21 mouse cellular contexts compared by ENCODE assay signal in genomic region chr4:125055385-125055784, GRCm38 (mm10). TPM values are rescaled to one million over a fixed set of nuclear protein-coding genes. Genes with fewer than 3 reads are reported as not detected.
DNase-seq lines count a peak whose midpoint lies in the region; ATAC-seq and TF ChIP-seq lines count a peak whose summit lies in the region.
"Had no signal": no experiment of that assay in that cellular context is flagged by ENCODE, and none has a peak within 500 bp of the region (broad histone marks: within the 10 kb centered on the region; RNA-seq: fewer than 3 reads in every experiment).

No protein-coding gene starts in this region.

- H3K27ac ChIP-seq in heart, embryonic 13.5 days (replicated peaks), result 0 out of 2 replicates have a peak overlapping the region, but pooled peaks have one; percentile 20
- H3K27ac ChIP-seq in liver, postnatal 0 days (ENCODE audit: low read depth), result peak overlapping the region; percentile 69; the same call in 1 of the 2 replicates
- peak overlapping the region; percentile 86 for H3K27ac ChIP-seq in bone marrow macrophage, adult 2 months (ENCODE audit: insufficient read depth, low read depth, low read length)
- H3K27ac ChIP-seq in hindbrain, embryonic 12.5 days, result no peak overlapping the region
- H3K27ac ChIP-seq: embryonic facial prominence, embryonic 15.5 days; heart, embryonic 15.5 days; hindbrain, embryonic 13.5 days; midbrain, embryonic 12.5 days; stomach, embryonic 15.5 days had no signal

- no peak overlapping the region for H3K4me3 ChIP-seq in heart, embryonic 13.5 days
- H3K4me3 ChIP-seq in liver, postnatal 0 days (ENCODE audit: low read depth, low read length), result no peak overlapping the region
- H3K4me3 ChIP-seq in bone marrow macrophage, adult 2 months (ENCODE audit: insufficient read depth, low read length), result no peak overlapping the region
- no peak overlapping the region for H3K4me3 ChIP-seq in hindbrain, embryonic 12.5 days
- H3K4me3 ChIP-seq: embryonic facial prominence, embryonic 15.5 days; heart, embryonic 15.5 days; hindbrain, embryonic 13.5 days; midbrain, embryonic 12.5 days; myocyte; stomach, embryonic 15.5 days had no signal

- H3K36me3 ChIP-seq in heart, embryonic 13.5 days, result peaks cover 61% of the 10 kb centered on the region
- H3K36me3 ChIP-seq in liver, postnatal 0 days (replicated peaks; ENCODE audit: insufficient read depth, low read length), result peaks cover 52% of the 10 kb centered on the region
- H3K36me3 ChIP-seq in hindbrain, embryonic 12.5 days, result peaks cover 58% of the 10 kb centered on the region

- H3K9me3 ChIP-seq in heart, embryonic 13.5 days, result no peaks in the 10 kb centered on the region
- H3K9me3 ChIP-seq in liver, postnatal 0 days (ENCODE audit: low read length), result no peaks in the 10 kb centered on the region
- no peaks in the 10 kb centered on the region for H3K9me3 ChIP-seq in hindbrain, embryonic 12.5 days (replicated peaks)
- H3K9me3 ChIP-seq: embryonic facial prominence, embryonic 15.5 days; heart, embryonic 15.5 days; hindbrain, embryonic 13.5 days; midbrain, embryonic 12.5 days; stomach, embryonic 15.5 days had no signal

- H3K4me2 ChIP-seq in heart, embryonic 13.5 days, result no peak overlapping the region
- peak overlapping the region; percentile 24; the same call in 1 of the 2 replicates for H3K4me2 ChIP-seq in liver, postnatal 0 days (ENCODE audit: low read depth, low read length)
- no peak overlapping the region for H3K4me2 ChIP-seq in hindbrain, embryonic 12.5 days (replicated peaks)
- H3K4me2 ChIP-seq: embryonic facial prominence, embryonic 15.5 days; heart, embryonic 15.5 days; hindbrain, embryonic 13.5 days; midbrain, embryonic 12.5 days; stomach, embryonic 15.5 days had no signal

- H3K27me3 ChIP-seq in heart, embryonic 13.5 days (replicated peaks), result no peaks in the 10 kb centered on the region
- H3K27me3 ChIP-seq in liver, postnatal 0 days (ENCODE audit: insufficient read depth, low read length), result no peaks in the 10 kb centered on the region
- no peaks in the 10 kb centered on the region for H3K27me3 ChIP-seq in hindbrain, embryonic 12.5 days
- H3K27me3 ChIP-seq: embryonic facial prominence, embryonic 15.5 days; heart, embryonic 15.5 days; hindbrain, embryonic 13.5 days; midbrain, embryonic 12.5 days; stomach, embryonic 15.5 days had no signal

- TF ChIP-seq EP300 in liver, postnatal 0 days (IDR thresholded peaks at IDR 0.05; ENCODE audit: low read depth), result no peak

- DNase-seq in heart, adult 8-10 months (ENCODE audit: low spot score), result no peak
- DNase-seq in liver, postnatal 0 days, result peak; percentile 24
- no peak for DNase-seq in liver
- DNase-seq in kidney, postnatal 36 days, result no peak
- DNase-seq: cerebellum, adult 11-12 months; kidney, postnatal 14 days; layer of hippocampus, postnatal 36 days; lung, postnatal 14 days; thymus, postnatal 25 days had no signal

- TF ChIP-seq POLR2A in bone marrow macrophage, adult 2 months (IDR thresholded peaks at IDR 0.05; ENCODE audit: borderline replicate concordance, low read depth, low read length), result no peak

- TF ChIP-seq CTCF in liver, postnatal 0 days (IDR thresholded peaks at IDR 0.05; ENCODE audit: low read depth), result no peak
- no peak for TF ChIP-seq CTCF in bone marrow macrophage, adult 2 months (IDR thresholded peaks at IDR 0.05; ENCODE audit: low read depth, low read length)

- no peak for ATAC-seq in heart, embryonic 13.5 days (ENCODE audit: extremely low read depth, insufficient number of reproducible peaks, low FRiP score, low TSS enrichment)
- peak; percentile 57 for ATAC-seq in liver, postnatal 0 days
- ATAC-seq in neutrophil, adult 5-6 weeks (ENCODE audit: extremely low read depth, insufficient number of reproducible peaks, low FRiP score, poor library complexity, severe bottlenecking), result peak; percentile 57
- ATAC-seq in hindbrain, embryonic 12.5 days (ENCODE audit: low FRiP score), result no peak
- ATAC-seq: intestine, postnatal 0 days had no signal

- H3K9ac ChIP-seq in heart, embryonic 13.5 days, result no peak overlapping the region
- no peak overlapping the region for H3K9ac ChIP-seq in liver, postnatal 0 days (replicated peaks)
- no peak overlapping the region for H3K9ac ChIP-seq in hindbrain, embryonic 12.5 days
- H3K9ac ChIP-seq: embryonic facial prominence, embryonic 15.5 days; heart, embryonic 15.5 days; hindbrain, embryonic 13.5 days; midbrain, embryonic 12.5 days; stomach, embryonic 15.5 days had no signal

- 69% methylated on average over 9 of the region's 9 CpGs for WGBS in heart, embryonic 13.5 days
- 73% methylated on average over 9 of the region's 9 CpGs for WGBS in liver, postnatal 0 days (ENCODE audit: insufficient replicate concordance)
- 96% methylated on average over 9 of the region's 9 CpGs for WGBS in hindbrain, embryonic 12.5 days

- peaks cover 24% of the 10 kb centered on the region for H3K4me1 ChIP-seq in heart, embryonic 13.5 days
- H3K4me1 ChIP-seq in liver, postnatal 0 days (ENCODE audit: insufficient read depth), result peaks cover 4% of the 10 kb centered on the region; the same call in 1 of the 2 replicates
- H3K4me1 ChIP-seq in bone marrow macrophage, adult 2 months (ENCODE audit: control insufficient read depth, insufficient read depth, low read length), result peaks cover 27% of the 10 kb centered on the region
- peaks cover 4% of the 10 kb centered on the region for H3K4me1 ChIP-seq in hindbrain, embryonic 12.5 days
- H3K4me1 ChIP-seq: hindbrain, embryonic 13.5 days had no signal

RNA-seq across cellular contexts. Expression of gene Dnali1, which starts 10.1 kb away (rescaled TPM):
- 0.11 and 0.13 TPM in 2 replicates for polyA plus RNA-seq in heart, embryonic 13.5 days (2015; fragmentation: Nextera tagmentation; extraction: Ambion mirVana)
- under 1 TPM in 1 of 4 experiments, not detected in 3; 0.11 TPM for total RNA-seq in heart, adult 8-10 months (2022)
- polyA plus RNA-seq in liver, postnatal 0 days (2015; fragmentation: Nextera tagmentation; extraction: Ambion mirVana), result 0.06 TPM in 1 of 2 replicates, not detected in the other
- polyA plus RNA-seq in bone marrow macrophage, adult 2 months (2012; ENCODE audit: insufficient read depth, insufficient read length, missing spikeins), result 0.37 TPM in 1 of 2 replicates, not detected in the other
- 0.23 and 0.49 TPM in 2 replicates for total RNA-seq in neutrophil, adult 5-6 weeks (2017)
- 1.2 and 1.7 TPM in 2 replicates for polyA plus RNA-seq in hindbrain, embryonic 12.5 days (2016; fragmentation: Nextera tagmentation; extraction: Ambion mirVana)
- total RNA-seq: gastrocnemius, postnatal 4 days had no signal
- polyA plus RNA-seq: intestine, postnatal 0 days had no signal

RNA-seq across cellular contexts. Expression of gene Snip1, which starts 11.1 kb away (rescaled TPM):
- polyA plus RNA-seq in heart, embryonic 13.5 days (2015; fragmentation: Nextera tagmentation; extraction: Ambion mirVana), result 14.0 and 18.8 TPM in 2 replicates
- total RNA-seq in heart, adult 8-10 months (2022), result 1 to 10 TPM; 6.2 to 8.1 (median 7.6) TPM
- polyA plus RNA-seq in liver, postnatal 0 days (2015; fragmentation: Nextera tagmentation; extraction: Ambion mirVana), result 10.7 and 10.8 TPM in 2 replicates
- 18.0 and 18.5 TPM in 2 replicates for polyA plus RNA-seq in bone marrow macrophage, adult 2 months (2012; ENCODE audit: insufficient read depth, insufficient read length, missing spikeins)
- 26.2 and 30.0 TPM in 2 replicates for total RNA-seq in neutrophil, adult 5-6 weeks (2017)
- polyA plus RNA-seq in hindbrain, embryonic 12.5 days (2016; fragmentation: Nextera tagmentation; extraction: Ambion mirVana), result 32.6 and 33.4 TPM in 2 replicates

RNA-seq across cellular contexts. Expression of gene Meaf6, which starts 29.5 kb away (rescaled TPM):
- 42.6 and 43.3 TPM in 2 replicates for polyA plus RNA-seq in heart, embryonic 13.5 days (2015; fragmentation: Nextera tagmentation; extraction: Ambion mirVana)
- 10 to 100 TPM; 13.3 to 20.8 (median 19.9) TPM for total RNA-seq in heart, adult 8-10 months (2022)
- polyA plus RNA-seq in liver, postnatal 0 days (2015; fragmentation: Nextera tagmentation; extraction: Ambion mirVana), result 15.2 and 16.3 TPM in 2 replicates
- polyA plus RNA-seq in bone marrow macrophage, adult 2 months (2012; ENCODE audit: insufficient read depth, insufficient read length, missing spikeins), result 32.4 and 36.6 TPM in 2 replicates
- 23.8 and 38.1 TPM in 2 replicates for total RNA-seq in neutrophil, adult 5-6 weeks (2017)
- 118 and 130 TPM in 2 replicates for polyA plus RNA-seq in hindbrain, embryonic 12.5 days (2016; fragmentation: Nextera tagmentation; extraction: Ambion mirVana)

RNA-seq across cellular contexts. Expression of gene Gnl2, which starts 39.0 kb away (rescaled TPM):
- polyA plus RNA-seq in heart, embryonic 13.5 days (2015; fragmentation: Nextera tagmentation; extraction: Ambion mirVana), result 54.8 and 56.4 TPM in 2 replicates
- total RNA-seq in heart, adult 8-10 months (2022), result 10 to 100 TPM; 22.9 to 32.6 (median 24.3) TPM
- 25.8 and 26.7 TPM in 2 replicates for polyA plus RNA-seq in liver, postnatal 0 days (2015; fragmentation: Nextera tagmentation; extraction: Ambion mirVana)
- 38.2 and 49.0 TPM in 2 replicates for polyA plus RNA-seq in bone marrow macrophage, adult 2 months (2012; ENCODE audit: insufficient read depth, insufficient read length, missing spikeins)
- total RNA-seq in neutrophil, adult 5-6 weeks (2017), result 84.1 and 99.5 TPM in 2 replicates
- polyA plus RNA-seq in hindbrain, embryonic 12.5 days (2016; fragmentation: Nextera tagmentation; extraction: Ambion mirVana), result 94.9 and 96.6 TPM in 2 replicates

Comparison
In these comparisons a context has a peak if more than half of its experiments do, and no peak if none do; other contexts are left out.
1. ATAC-seq: peak in liver, postnatal 0 days (single experiment) and neutrophil, adult 5-6 weeks (single experiment); none in heart, embryonic 13.5 days (single experiment) and hindbrain, embryonic 12.5 days (single experiment).